Mouse (Mus musculus): ENCODE data around the gene Lzts2.
A peak's percentile ranks its signal among the peaks of the same experiment; 100 is the strongest.

Lzts2 gene

DNA sequence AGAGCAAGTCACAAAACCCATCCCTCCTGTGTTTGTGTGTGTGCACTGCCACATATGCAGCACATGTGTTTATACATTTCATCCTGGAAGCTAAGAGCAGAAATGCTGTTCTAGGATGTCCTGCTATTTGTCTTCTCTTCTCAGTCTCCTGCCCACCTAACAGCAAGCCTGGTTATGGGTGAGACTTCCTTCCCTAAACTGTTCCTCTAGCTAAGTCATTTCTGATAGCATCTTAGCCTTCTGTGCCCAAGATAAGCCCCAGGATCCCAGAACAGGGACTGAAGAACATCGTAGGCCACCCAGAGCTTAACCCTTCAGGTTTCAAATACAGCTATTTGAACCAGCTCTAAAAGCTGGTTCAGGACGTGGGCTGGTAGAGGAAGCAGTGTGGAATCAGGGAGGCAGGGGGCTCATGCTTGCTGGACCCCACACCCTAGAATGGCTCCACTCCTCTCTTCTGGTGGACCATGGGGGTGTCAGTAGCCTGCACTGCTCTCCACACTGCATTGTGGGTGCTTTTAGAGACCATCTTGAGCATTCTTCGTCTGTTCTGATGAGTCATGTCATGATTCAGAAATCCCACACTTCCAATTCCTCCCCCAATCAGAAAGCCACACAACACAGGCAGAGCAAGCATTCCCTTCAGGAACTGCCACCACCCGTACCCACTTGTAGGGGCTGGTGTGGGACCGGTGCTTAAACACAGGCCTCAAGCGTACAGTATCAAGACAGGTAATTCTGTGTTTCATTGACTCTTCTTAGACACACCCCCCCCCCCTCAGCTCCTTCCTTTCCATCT lies 40.9 kb downstream of the Lzts2 start:
- DNase-seq, result no peak

DNA sequence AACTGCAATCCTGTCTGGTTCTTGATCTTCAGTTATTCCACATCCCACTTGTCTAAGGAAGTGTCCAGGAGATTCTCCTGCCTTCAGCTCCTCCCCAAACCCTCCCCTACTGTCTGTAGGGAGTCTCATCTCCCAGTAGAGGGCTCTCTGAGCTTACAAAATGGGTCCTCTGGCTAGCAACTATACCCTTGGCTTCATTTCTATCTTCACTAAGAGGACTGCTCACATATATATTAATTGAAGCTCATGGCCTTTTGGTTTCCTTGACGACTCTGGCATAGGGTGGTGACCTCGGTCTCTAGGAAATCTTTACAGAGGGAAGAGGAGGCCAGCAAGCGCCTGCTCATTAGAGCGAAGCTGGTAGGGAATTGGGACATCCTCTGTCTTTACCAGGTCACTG lies 42.1 kb downstream of the Lzts2 start:
- peak; percentile 39 for DNase-seq

- DNase-seq, result peak; percentile 33
Observed at GRCm38 (mm10) chr19:45056908-45057698, 42.9 kb downstream of the Lzts2 start.

DNA sequence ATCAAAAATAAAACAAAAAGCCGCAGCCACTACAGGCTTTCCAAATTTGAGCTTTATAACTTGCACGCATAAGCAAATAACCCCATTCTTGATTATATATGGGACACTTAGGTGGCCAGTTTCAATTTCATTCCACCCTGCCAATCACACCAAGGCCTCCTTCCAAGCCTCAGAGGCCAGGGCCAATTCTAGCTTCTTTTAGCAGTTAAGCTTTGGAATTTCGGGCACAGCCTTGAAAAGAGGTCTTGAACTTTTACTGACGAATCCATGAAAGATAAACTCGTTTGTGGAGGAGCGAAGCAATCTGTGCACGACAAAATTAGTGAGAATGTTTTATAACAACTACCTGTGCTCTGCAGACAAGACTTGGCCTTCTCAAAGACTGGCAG lies 43.5 kb downstream of the Lzts2 start:
- peak; percentile 29 for DNase-seq

GRCm38 (mm10) chr19:45058113-45058839 lies 44.1 kb downstream of the Lzts2 start:
- DNase-seq, result peak; percentile 93

GRCm38 (mm10) chr19:45058841-45059240 lies 44.6 kb downstream of the Lzts2 start:
- DNase-seq, result no peak

DNA sequence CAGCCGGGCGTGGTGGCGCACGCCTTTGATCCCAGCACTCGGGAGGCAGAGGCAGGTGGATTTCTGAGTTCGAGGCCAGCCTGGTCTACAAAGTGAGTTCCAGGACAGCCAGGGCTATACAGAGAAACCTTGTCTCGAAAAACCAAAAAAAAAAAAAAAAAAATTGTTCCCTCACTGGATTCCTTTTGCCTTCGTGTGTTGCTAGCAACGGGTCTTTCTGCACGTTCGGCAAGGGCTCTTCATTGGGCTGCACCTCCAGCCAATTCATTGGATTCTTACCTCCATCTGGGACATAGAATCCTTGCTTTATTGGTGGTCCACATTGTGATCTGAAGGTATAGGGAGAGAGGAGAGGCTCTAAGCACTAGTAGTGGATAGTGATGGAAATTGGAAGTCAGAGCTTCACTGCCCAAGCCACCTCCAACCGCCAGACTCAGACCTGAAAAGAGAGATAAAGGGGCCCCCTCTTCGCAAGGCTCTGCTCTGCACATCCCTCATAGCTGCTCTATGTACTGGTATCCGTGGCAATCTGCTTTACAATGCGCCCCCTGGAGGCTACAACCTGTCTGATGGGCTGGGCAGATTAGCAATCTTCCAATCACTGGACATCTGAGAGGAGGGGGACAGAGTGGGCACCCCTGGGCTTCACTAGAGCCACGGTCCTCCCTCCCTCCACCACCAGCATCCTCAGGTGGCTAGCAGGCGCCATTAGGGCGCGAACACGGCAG lies 49.5 kb downstream of the Lzts2 start:
- DNase-seq, result peak; percentile 42

DNA sequence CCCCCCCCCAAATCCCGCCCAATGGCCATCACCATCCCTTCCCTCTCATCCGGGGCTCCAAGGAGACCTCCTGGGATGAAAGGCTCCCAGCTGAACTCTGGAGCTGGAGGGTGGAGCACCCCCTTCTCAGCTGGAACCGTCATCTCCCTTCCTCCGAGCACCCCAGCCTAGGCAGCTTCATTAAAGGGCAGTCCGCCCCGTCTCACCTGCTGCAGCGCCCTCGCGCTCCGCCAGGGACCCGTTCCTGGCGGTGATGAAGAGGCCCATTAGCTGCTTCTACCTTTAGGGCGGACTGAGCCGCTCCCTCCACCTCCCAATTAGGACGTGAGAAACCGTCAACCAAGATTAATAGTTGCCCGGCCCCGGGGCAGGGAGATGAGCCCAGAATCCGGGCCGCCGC lies 51.0 kb downstream of the Lzts2 start:
- no peak for DNase-seq

DNA sequence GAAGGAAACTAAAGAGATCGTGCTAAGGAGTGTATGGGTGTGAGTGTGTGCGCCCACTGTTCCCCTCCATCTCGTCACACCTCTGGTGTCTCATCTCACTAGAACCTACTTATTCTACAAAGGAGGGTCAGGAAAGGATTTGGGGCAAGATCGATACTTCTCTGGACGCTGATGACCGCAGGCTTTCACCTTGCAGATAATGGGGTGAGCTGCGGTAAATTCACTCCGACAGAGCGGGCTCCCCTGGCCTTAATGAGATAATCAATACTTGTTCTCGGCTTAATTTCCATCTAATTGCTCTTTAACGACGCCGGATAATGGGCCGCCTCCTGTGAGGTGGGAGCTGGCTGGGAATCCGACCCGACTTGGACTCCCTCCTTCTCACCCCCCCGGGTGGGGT lies 53.0 kb downstream of the Lzts2 start:
- no peak for DNase-seq

DNA sequence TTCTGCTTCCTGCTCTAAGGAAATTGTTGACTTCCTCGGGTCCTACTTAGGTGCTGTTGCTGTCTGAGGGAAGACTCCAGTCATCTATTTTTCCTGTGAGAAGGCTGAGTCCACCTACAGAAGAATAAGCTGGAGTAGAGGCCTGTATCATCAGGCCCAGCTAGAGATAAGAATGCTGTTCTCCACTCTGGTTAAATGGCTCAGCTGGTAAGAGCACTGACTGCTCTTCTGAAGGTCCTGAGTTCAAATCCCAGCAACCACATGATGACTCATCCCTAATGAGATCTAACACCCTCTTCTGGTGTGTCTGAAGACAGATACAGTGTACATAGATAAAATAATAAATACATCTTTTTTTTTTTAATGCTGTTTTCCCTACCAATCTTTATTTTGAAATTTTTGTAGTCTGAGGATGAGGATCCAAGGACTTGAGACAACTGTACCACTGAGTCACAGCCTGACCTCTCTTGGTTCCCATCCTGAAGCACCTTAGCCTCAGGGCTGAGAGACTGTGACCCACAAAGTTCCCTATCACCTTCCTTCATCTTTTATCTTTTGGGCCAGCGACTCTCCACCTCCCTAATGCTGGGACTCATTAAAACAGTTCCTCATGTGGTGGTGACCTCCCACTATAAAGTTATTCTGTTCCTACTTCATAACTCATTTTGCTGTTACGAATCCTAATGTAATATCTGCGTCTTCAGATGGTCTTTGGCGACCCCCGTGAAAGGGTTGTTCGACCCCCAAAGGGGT lies 53.7 kb downstream of the Lzts2 start:
- no peak for DNase-seq

GRCm38 (mm10) chr19:45073871-45074542 lies 59.8 kb downstream of the Lzts2 start:
- peak; percentile 72 for DNase-seq

DNA sequence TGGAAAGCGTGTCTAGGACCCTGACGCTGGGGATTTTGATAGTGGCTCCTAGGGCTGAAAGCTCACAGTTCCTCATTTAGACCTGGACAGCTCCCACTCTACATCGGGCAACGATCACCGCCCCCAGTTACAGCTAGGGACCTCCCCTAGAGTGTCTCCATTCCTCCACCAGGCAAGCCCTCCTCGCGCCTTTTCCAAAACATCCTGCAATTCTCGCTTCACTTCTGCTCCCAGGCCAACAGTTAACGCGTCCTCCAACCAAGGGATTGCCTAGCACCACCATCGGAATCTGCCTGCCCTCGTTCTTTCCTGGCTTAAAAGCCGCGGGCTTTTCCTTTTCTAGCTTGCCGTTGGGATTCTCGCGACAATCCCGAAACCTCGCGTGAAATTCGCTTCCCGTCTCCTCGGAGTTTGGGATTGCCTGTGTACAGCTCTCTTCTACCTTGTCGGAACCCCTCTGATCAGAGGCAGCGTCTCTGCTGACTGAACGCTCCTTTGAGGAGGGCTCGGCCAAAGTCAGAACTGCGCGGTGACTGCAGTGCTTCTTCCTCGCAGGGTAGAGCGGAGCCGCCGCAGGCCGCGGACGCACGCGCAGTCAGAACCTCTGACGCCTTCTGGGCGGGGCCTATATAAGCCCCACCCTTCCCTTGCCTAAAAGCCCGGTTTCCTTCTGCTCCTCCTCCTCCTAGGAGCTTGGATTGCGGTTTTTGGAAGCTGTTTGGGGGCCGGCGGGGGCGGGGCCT lies 60.5 kb downstream of the Lzts2 start, which contains the start of gene Kazald1:
Kazald1 (plus strand) TSS at position 662 of the 743 bp plus-strand sequence.
- DNase-seq, result peak; percentile 95

GRCm38 (mm10) chr19:45075323-45076035 lies 61.3 kb downstream of the Lzts2 start:
- peak; percentile 62 for DNase-seq

DNA sequence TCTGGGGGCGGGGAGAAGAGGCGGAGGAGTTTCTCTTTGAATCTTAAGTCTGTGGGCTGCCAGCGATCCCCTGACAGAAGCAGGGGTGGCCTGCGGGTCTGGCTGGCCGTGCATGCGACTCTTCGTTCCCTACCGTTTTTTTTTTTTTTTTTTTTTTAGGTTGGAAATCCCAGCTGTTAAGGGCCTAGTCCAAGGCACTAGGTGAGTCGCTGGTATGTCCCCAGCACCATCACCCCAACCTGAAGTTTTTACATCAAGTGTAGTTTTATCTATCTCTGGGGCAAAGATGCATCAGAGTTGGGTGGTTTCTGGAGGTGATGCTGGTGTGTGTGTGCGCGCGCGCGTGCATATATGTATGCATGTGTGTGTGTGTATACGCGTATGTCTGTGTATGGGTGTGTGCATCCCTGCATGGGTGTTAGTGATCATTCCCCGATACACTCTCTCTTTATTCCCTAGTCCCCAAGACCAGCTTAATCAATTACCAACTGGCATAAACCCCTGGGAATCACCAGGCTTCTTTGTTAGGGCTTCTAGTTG lies 61.9 kb downstream of the Lzts2 start:
- no peak for DNase-seq
